Mouse (Mus musculus) limb, embryonic 11.5 days (tissue): Measurements from ENCODE around the gene Car15. TPM values are rescaled to one million over a fixed set of nuclear protein-coding genes. Genes with fewer than 3 reads are reported as not detected.
A peak's percentile ranks its signal among the peaks of the same experiment; 100 is the strongest.

ENCODE experiments used
- ATAC-seq: fragments of 200-750 bp; cut with Nextera tagmentation; 2 replicates; pipeline ENCODE4 v1.8.0; 2017; ENCODE audit warnings: low read depth; ENCODE audit not compliant: insufficient number of reproducible peaks, low FRiP score, low TSS enrichment
- DNase-seq: peaks from one replicate; pipeline ENCODE4 v3.0.0-alpha.2; 2015; ENCODE audit warnings: low spot score
- H3K27ac ChIP-seq: fragments of 300-500 bp; sonication (generic); replicated peaks from 2 replicates; pipeline ENCODE4 v1.5.1; 2014; ENCODE audit warnings: low read depth, mild to moderate bottlenecking, low read length
- H3K27me3 ChIP-seq: fragments of 300-500 bp; sonication (generic); 2 replicates; pipeline ENCODE4 v1.6.1; 2014; ENCODE audit warnings: mild to moderate bottlenecking, low read length, mixed read lengths; ENCODE audit not compliant: control insufficient read depth, insufficient read depth
- H3K36me3 ChIP-seq: fragments of 300-500 bp; sonication (generic); 2 replicates; pipeline ENCODE4 v1.6.1; 2014; ENCODE audit warnings: mild to moderate bottlenecking, low read length, moderate library complexity, mixed read lengths; ENCODE audit not compliant: control insufficient read depth, insufficient read depth
- H3K4me1 ChIP-seq: fragments of 300-500 bp; sonication (generic); 2 replicates; pipeline ENCODE4 v1.6.1; 2014; ENCODE audit warnings: low read length, mixed read lengths; ENCODE audit not compliant: control insufficient read depth, insufficient read depth
- H3K4me2 ChIP-seq: fragments of 300-500 bp; sonication (generic); 2 replicates; pipeline ENCODE4 v1.6.1; 2014; ENCODE audit warnings: low read depth, mild to moderate bottlenecking, moderate library complexity; ENCODE audit not compliant: severe bottlenecking
- H3K4me3 ChIP-seq: fragments of 300-500 bp; sonication (generic); 2 replicates; pipeline ENCODE4 v1.5.1; 2014; ENCODE audit warnings: low read depth, low read length
- H3K9ac ChIP-seq: fragments of 300-500 bp; sonication (generic); 2 replicates; pipeline ENCODE4 v1.6.1; 2014; ENCODE audit warnings: mild to moderate bottlenecking, low read length
- H3K9me3 ChIP-seq: fragments of 300-500 bp; sonication (generic); 2 replicates; pipeline ENCODE4 v1.6.1; 2016; ENCODE audit warnings: low read length; ENCODE audit not compliant: control insufficient read depth
- WGBS: fragments of 180-500 bp; shearing (Covaris S2); extraction: QIAGEN DNeasy Blood & Tissue Kit; methylation state at CpG from one replicate; pipeline ENCODE4 v1.1.7; 2014; 5-methylcytosine and 5-hydroxymethylcytosine counted together
- polyA plus RNA-seq: library from polyadenylated mRNA; unstranded; fragments of >200 nt; fragmentation: Nextera tagmentation; extraction: Ambion mirVana; gene quantifications from 2 replicates; pipeline ENCODE4 v1.2.1, GENCODE M21; 2014

Car15 gene
- polyA plus RNA-seq, 1 experiment from 2014 or later, result 3.0 TPM

DNA sequence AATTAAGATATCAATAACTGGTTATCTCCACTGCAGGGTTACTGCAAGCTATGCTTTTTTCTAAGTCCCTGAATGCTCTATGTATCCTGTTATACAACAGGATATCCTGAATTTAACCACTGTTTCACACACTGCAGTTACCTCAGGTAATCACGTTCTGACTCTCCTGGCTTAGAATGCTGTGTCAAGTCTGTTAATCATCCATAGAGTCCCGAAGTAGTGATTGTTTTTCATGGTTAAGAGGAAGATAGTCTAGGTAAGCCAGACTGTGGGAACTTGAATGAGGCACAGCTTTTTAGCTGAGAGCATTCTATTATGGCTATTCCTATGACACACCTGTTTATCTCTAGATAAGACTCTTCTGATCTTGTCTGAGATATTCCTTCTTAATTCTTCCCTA is 27.1 kb upstream of the Car15 start:
- no peak overlapping the region for H3K9ac ChIP-seq
- H3K27ac ChIP-seq, result no peak overlapping the region
- no peak overlapping the region for H3K4me3 ChIP-seq
- no peaks in the 10 kb centered on the region for H3K9me3 ChIP-seq
- H3K27me3 ChIP-seq, result no peaks in the 10 kb centered on the region
- H3K4me2 ChIP-seq, result no peak overlapping the region
- no peak for ATAC-seq
- no peak for DNase-seq
- peaks cover 7% of the 10 kb centered on the region; the same call in 1 of the 2 replicates for H3K36me3 ChIP-seq
- no peaks in the 10 kb centered on the region for H3K4me1 ChIP-seq
- WGBS, result 93% methylated on average over 2 of the region's 2 CpGs

DNA sequence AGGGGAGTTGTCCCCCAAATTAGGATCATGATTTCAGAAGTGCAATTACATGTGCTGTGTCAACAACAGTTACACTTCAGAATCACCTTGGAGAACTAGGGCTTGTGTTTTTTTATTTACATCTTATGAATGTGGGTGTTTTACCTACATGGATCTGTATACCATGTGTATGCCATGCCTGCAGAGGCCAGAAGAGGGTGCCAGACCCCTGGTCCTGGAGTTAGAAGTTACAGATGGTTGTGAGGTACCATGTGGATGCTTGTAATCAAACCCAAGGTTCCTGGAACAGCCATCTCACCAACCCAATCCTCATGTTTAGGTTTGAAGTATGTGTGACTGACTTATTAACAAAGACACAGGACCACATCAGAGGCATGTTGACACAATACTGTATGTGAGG is 20.4 kb upstream of the Car15 start:
- peaks cover 22% of the 10 kb centered on the region for H3K36me3 ChIP-seq
- no peaks in the 10 kb centered on the region for H3K27me3 ChIP-seq
- no peak overlapping the region for H3K27ac ChIP-seq
- H3K4me3 ChIP-seq, result no peak overlapping the region
- no peaks in the 10 kb centered on the region for H3K4me1 ChIP-seq
- DNase-seq, result peak; percentile 49
- ATAC-seq, result no peak
- no peaks in the 10 kb centered on the region for H3K9me3 ChIP-seq
- no peak overlapping the region for H3K4me2 ChIP-seq
- no peak overlapping the region for H3K9ac ChIP-seq

DNA sequence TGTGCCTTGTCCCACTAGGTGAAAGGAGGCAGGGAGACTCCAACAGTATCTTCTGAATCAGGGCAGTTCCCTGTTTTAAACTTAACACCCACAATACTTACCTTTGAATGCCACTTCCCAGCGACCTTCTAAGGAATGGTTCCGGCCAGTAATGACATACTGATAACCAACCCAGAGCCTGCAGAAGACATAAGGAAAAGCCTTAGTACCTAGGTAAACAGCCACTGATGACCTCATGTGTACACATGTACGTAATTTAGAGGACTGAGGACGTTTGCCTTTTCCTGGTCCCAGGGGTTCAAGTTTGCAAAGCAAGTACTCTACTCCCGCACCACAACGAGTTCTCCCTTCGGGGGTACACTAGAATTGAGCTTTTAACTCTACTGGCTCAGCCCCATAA is 19.0 kb upstream of the Car15 start:
- no peak overlapping the region for H3K4me2 ChIP-seq
- DNase-seq (no peak), ATAC-seq (no peak)
- H3K4me3 ChIP-seq, result no peak overlapping the region
- 94% methylated on average over 7 of the region's 7 CpGs for WGBS
- H3K27ac ChIP-seq, result no peak overlapping the region
- no peaks in the 10 kb centered on the region for H3K4me1 ChIP-seq
- H3K9me3 ChIP-seq, result no peaks in the 10 kb centered on the region
- no peak overlapping the region for H3K9ac ChIP-seq
- H3K27me3 ChIP-seq, result no peaks in the 10 kb centered on the region
- peaks cover 23% of the 10 kb centered on the region for H3K36me3 ChIP-seq

DNA sequence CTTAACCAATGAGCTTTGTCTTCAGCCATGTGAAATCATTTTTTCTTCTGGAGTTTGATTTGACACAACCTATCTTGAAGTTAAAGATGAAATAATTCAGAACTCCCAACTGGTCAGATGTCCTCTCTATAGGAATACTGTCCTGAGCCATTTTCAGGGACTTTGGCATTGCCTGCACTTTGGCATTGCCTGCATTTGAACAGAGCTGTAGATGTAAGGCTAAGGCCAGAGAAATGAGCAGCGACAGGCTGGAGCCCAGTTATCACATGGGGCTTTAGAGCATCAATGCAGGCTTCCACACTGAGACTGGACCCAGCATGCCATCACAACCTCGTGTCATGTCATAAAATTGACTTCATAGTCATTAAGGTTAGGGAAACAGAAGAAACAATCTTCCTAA is 15.1 kb upstream of the Car15 start:
- H3K4me3 ChIP-seq, result no peak overlapping the region
- 86% methylated on average over 2 of the region's 2 CpGs for WGBS
- ATAC-seq (no peak), DNase-seq (no peak)
- H3K9ac ChIP-seq, result no peak overlapping the region
- H3K36me3 ChIP-seq, result peaks cover 27% of the 10 kb centered on the region
- H3K4me2 ChIP-seq, result no peak overlapping the region
- H3K9me3 ChIP-seq, result no peaks in the 10 kb centered on the region
- no peaks in the 10 kb centered on the region for H3K4me1 ChIP-seq
- no peak overlapping the region for H3K27ac ChIP-seq
- H3K27me3 ChIP-seq, result no peaks in the 10 kb centered on the region

DNA sequence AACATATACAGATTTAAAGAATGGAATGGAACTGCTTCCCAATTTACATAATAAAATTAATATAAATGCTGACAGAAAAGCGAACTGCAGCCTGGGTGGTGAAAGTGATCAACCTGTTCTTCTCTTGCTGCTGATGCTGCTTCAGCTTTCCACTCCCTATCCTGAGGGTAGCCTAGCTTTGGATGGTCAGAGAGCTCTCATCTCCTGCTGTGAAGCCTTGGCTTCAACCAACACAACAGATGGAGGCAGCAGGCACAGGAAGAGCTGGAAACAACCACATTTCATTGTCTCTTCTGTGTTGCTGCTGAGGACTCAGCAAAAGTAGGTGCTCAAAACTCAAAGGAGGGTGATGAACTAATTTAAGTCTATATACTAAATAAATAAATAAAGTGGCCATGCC is 13.7 kb upstream of the Car15 start:
- ATAC-seq (no peak), DNase-seq (no peak)
- Histone ChIP-seq H3K4me3 (no peak overlapping the region), H3K36me3 (peaks cover 17% of the 10 kb centered on the region), H3K27me3 (no peaks in the 10 kb centered on the region), H3K9ac (no peak overlapping the region), H3K4me2 (no peak overlapping the region), H3K4me1 (no peaks in the 10 kb centered on the region), H3K9me3 (no peaks in the 10 kb centered on the region), H3K27ac (no peak overlapping the region)
- WGBS, result 98% methylated on average over 1 of the region's 1 CpGs

DNA sequence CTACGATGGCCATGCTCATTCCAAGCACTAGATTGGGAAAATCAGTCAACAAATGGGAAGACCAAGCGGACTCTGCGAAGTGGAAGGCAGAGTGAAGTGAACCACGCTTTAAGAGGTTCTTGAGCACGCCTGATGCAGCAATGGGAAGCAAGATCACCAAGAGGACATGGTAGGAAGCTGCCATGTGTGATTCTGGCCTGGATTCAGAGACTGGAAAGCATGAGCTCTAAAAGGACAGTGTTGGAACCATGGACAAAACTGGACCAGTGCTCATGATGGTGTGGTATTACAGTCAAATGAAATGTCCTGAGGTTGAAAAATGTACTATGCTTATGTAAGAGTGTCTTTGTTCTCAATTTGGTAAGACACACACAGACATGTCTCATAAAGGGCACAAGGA is 13.2 kb upstream of the Car15 start:
- Histone ChIP-seq H3K4me2 (no peak overlapping the region), H3K9ac (no peak overlapping the region), H3K4me3 (no peak overlapping the region), H3K9me3 (no peaks in the 10 kb centered on the region), H3K27ac (no peak overlapping the region), H3K27me3 (no peaks in the 10 kb centered on the region), H3K36me3 (peaks cover 15% of the 10 kb centered on the region), H3K4me1 (no peaks in the 10 kb centered on the region)
- DNase-seq (no peak), ATAC-seq (no peak)
- WGBS, result 96% methylated on average over 5 of the region's 5 CpGs

DNA sequence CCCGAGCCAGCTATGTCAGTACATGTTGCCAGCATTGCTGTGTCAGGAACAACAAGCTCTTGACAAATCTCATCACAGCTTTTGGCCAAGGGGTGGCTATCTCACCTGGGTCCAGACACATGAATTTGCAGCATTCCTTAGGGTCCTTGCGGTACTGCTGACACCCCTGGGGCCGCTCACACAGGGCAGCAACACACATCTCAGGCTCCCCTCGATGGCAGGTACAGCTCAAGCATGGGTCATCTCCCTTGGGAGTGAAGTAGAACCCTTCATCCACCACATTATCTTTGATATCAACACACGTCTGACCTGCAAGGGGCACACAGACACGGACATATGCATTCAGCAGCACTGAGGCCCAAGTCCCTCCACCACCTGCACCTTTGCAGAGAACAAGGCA is 11.3 kb upstream of the Car15 start:
- 85% methylated on average over 6 of the region's 6 CpGs for WGBS
- no peak for DNase-seq

DNA sequence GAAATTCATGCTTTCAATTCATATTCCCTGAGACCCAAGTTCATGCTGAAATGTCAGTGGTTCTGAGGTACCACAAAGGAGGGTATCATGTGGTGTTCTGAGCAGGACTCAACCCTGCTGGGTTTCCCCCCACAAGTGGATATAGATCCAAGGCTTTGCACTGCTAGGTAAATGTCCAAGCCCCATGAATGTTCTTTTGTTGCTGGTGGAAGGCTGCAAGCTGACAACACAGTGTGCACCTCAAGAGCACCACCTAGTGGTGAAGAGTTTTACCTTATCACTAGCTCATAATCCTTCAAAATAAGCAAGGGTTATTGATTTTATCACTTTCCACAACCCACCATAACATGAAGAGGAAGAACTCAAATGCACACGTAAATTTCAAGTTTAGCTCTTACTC is 10.8 kb upstream of the Car15 start:
- Histone ChIP-seq H3K36me3 (peaks cover 24% of the 10 kb centered on the region; the same call in 1 of the 2 replicates), H3K4me2 (no peak overlapping the region), H3K9ac (no peak overlapping the region), H3K9me3 (no peaks in the 10 kb centered on the region), H3K27ac (no peak overlapping the region), H3K27me3 (no peaks in the 10 kb centered on the region), H3K4me3 (no peak overlapping the region), H3K4me1 (no peaks in the 10 kb centered on the region)
- ATAC-seq, result no peak
- 26% methylated on average over 1 of the region's 1 CpGs for WGBS
- peak; percentile 63 for DNase-seq

More for the DNA sequence above, 11.3 kb upstream of the Car15 start:
- no peak overlapping the region for H3K4me3 ChIP-seq
- H3K4me1 ChIP-seq, result no peaks in the 10 kb centered on the region
- H3K9ac ChIP-seq, result no peak overlapping the region
- H3K4me2 ChIP-seq, result no peak overlapping the region
- no peaks in the 10 kb centered on the region for H3K9me3 ChIP-seq
- no peak overlapping the region for H3K27ac ChIP-seq
- no peak for ATAC-seq
- H3K36me3 ChIP-seq, result peaks cover 20% of the 10 kb centered on the region; the same call in 1 of the 2 replicates
- no peaks in the 10 kb centered on the region for H3K27me3 ChIP-seq

DNA sequence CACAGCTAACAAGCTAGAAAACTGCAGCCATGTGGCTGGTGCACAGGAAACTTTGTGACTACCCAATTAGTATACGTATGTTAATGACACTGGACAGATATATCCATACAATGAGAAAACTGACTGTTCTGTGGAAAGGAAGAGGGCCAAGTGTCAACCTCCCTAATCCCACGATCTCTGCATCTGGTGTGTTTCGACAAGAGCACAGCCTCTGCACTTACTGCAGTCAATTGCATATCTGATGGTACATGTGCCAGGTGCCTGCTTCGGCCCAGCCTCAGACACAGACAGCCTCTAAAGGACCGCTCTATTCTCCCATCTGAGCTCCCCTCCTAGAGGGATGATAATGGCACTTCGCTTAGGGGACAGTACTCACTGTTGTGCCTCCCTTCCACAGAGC is 10.3 kb upstream of the Car15 start:
- H3K4me1 ChIP-seq, result no peaks in the 10 kb centered on the region
- 94% methylated on average over 6 of the region's 6 CpGs for WGBS
- H3K4me3 ChIP-seq, result no peak overlapping the region
- H3K27me3 ChIP-seq, result no peaks in the 10 kb centered on the region
- H3K36me3 ChIP-seq, result peaks cover 26% of the 10 kb centered on the region; the same call in 1 of the 2 replicates
- no peak for DNase-seq
- no peaks in the 10 kb centered on the region for H3K9me3 ChIP-seq
- H3K4me2 ChIP-seq, result no peak overlapping the region
- ATAC-seq, result no peak
- no peak overlapping the region for H3K27ac ChIP-seq
- H3K9ac ChIP-seq, result no peak overlapping the region
